Mouse (Mus musculus): Measurements from ENCODE around the gene 1810065E05Rik.

The 1810065E05Rik gene

DNA sequence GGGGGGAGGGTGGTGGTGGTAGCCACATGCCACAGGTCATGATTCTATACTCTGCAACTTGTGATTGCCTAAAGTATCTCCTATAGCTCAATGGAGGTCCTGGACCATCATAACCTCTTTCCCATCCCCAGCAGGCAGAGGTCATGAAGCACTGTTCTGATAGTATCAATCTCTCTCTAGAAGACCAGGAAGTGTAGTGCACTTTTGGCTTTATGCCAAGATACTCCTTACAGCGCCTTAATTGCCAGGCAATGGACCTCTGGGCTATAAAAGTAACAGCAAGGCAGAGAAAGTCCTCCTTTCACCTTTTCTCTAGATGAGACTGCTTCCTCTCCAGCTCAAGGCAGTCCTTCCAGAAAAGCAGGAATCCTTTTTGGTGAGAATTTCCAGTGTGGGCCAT lies at the start of gene 1810065E05Rik:
Gene 1810065E05Rik (plus strand): TSS at position 297 of the 400 bp plus-strand sequence.
- no peak for DNase-seq (ENCODE audit: low read depth, low spot score)

DNA sequence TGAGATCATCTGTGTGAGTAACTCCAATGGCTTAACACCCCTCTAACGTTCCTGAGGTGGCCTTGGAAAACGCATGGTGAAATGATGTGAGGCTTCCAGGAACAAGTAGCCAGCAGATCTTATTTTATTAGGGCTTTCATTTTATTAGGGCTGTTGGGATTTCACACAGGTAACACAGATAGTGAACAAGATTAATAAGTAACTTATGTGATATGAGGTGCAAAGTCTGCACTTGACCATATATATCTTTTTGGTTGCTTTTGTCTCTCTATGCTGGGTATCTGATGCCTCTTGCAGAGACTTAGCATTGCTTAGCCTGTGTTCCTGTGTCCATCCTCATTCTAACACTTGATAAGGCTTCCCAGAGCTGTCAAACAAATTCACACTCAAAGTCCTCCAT lies 43.6 kb upstream of the 1810065E05Rik start:
- DNase-seq (ENCODE audit: low read depth, low spot score), result no peak

DNA sequence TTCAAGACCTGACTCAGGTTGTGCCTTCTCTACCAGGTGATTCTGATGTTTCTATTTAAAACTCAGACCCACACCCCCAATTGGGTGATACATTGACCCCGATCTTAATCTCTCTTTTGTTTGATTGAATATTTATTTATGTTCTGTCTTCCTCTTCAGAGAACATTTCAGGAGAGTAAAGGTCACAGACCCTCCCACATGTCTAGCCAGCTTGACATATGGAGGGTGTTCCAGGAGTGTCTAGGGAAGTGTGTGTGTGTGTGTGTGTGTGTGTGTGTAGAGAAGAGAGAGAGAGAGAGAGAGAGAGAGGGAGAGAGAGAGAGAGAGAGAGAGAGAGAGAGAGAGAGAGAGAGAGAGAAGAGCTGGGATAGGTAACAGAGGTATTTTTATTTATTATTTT lies 43.2 kb upstream of the 1810065E05Rik start:
- DNase-seq (ENCODE audit: low read depth, low spot score), result no peak

DNA sequence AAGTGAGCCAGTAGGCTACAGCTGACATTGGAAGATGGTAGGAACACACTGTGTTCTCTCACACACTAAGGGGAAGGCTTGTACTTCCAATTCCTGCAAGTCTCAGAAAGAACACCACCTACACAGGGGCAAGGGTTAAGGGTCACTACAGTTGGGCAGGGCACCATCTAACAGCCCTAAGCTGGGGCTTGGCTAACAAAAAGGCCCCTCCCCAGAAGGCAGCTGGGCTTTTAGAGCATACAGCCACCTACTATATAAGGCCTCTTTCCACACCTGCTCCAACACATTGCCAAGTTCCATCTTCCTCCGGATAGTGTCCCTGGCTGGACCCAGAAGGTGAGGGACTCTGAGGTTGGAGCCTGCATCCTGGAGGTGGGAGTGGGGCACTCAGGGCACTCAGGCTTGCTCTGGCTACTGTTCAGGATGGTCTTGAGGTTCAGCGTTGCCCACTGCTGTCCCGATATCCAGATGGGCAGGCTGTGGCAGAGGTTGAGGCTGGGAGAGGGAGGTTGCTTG lies 42.1 kb upstream of the 1810065E05Rik start, which contains the start of gene Lypd8:
Gene Lypd8 (plus strand): TSS at position 281 of the 516 bp plus-strand sequence.
- no peak for DNase-seq (ENCODE audit: low read depth, low spot score)

DNA sequence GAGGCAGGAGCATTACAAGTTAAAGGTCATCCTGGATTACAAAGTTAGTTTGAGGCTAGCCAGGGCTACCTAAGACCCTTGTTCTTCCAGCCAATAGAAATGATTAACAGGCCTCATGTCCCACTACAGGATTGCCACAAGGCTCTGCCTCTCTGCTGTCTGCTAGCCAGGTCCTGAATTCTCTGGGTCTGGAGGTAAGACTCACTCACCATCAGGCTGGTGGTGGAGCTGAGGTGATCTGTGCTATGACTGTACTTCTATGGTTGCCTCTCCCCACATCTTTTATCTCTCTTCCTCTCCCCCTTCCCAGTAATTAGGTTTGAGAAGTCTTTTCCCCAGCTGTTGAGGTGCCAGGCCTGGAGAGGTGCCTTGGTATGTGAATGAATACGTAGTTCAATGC lies 41.4 kb upstream of the 1810065E05Rik start:
- DNase-seq (ENCODE audit: low read depth, low spot score), result no peak

DNA sequence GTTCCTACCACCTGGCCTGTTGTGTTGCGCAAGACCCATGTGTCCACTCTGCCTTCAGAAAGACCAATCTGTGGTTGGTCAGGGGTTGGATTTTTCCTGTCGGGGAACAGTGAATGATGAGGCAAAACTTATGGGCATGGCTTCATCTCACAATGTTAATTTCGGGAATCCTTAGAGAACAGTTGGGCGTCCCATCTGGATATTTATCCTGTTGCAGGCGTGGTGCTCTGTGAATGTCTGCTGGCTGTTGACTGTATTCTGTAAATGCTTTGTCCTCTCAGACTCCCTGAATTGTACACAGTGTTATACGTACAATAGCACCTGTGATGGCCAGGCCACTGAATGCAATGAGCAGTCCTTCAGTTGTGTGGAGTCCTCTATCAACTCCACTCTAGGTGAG lies 38.4 kb upstream of the 1810065E05Rik start:
- no peak for DNase-seq (ENCODE audit: low read depth, low spot score)

DNA sequence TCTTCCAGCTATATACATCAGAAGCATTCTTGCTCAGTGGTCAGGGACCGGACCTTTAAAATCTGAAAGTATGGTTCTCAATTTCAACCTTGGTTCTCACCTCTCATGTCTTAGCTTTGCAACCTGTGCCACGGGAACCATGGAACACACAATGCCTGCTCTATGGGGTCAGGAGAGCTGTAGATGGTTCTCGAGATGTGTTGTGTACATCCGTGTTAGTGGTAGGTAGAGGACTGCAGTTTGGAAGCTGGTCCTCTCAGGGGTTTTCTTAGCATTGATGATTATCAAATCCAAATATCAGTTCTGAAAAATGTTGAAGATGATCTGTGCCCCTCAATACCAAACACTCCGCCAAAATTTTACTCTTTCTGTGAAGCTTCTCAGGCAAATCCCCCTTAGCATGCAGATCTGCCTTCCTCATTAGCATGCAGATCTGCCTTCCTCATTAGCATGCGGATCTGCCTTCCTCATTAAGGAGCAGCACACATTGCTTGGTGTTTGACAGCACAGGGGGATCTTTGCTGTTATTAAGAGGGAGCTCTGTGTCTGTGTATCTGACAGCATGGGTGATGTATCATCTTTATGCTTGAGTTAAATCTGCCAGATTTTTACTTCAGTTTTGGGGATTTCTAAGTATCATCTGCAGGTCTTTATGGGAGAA lies 20.8 kb upstream of the 1810065E05Rik start:
- no peak for DNase-seq (ENCODE audit: low read depth, low spot score)

DNA sequence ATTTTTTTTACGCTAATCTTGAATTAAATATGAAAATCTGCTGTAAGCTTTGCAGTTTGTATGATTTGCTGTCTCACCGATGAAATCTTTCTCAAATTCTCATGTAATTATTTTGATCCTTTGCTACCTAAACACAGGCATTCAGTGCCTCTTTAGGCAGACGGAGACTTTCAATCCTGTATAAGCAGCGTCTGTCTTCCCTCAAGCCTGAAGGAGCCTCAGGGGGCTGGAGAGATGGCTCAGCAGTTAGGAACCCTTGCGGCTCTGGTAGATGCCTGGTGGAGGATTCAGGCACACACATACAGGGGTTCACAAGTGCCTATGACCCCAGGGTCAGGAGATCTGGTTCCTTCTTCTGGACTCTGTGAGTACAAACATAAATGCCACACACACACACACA lies 20.3 kb upstream of the 1810065E05Rik start:
- no peak for DNase-seq (ENCODE audit: low read depth, low spot score)

DNA sequence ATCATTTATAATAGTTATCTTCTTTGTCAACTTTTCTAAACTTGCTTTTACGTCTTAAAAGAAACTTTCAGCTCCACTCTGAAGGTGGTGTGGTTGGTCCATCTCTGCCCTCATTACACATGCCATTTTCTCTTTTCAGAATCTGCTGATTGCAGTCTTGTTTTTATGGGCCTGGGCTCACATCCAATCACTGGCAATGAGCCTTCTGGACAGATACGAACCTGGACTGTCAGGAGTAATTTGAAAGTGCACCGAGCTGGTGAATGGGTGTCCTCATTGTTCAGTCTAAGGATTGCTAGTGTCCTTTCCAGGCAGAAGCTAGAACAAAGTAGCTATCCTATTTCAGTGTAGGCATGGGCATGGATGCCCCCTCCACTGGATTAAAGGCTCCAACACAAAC lies 12.8 kb upstream of the 1810065E05Rik start:
- no peak for DNase-seq (ENCODE audit: low read depth, low spot score)

DNA sequence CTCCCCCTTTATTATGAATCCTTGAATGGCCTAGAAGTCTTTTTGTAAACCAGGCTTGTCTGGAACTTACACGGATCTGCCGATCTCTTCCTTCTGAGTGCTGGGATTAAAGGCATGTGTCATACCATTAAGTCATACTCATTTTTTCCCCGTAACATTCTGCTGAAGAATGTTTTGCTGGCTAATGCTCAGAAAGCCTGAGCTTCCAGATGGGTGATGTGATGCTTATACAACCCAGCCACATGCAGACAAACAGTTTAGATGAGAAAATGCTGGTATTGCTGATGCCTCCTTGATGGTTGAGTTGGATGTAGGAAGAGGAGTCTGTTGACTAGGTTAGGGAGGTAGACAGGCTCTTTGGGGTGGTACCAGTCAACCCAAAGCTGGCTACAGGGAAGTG lies 2.6 kb upstream of the 1810065E05Rik start:
- DNase-seq (ENCODE audit: low read depth, low spot score), result no peak

DNA sequence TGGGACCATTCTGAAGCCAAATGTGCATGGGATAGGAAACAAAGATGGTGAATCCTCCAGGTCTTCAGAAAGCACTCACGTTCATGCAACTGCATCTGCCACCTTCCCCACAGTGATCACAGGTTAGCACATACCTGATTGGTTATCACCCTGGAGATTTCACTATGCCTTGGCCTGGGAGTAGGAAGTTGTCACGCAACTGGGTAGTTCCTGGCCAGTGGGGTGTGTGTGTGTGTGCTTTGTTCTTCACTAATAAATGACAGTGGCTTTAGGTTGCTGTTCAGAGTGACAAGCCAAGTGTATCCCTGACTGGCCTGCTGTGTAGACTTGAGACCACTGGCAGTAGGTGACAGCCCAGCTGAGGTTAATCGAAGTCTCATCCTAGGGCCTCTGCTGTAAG lies 11.3 kb downstream of the 1810065E05Rik start, which contains the start of gene Gm12253:
Gene Gm12253 (plus strand): TSS at position 301 of the 400 bp plus-strand sequence.
- DNase-seq (ENCODE audit: low read depth, low spot score), result no peak

DNA sequence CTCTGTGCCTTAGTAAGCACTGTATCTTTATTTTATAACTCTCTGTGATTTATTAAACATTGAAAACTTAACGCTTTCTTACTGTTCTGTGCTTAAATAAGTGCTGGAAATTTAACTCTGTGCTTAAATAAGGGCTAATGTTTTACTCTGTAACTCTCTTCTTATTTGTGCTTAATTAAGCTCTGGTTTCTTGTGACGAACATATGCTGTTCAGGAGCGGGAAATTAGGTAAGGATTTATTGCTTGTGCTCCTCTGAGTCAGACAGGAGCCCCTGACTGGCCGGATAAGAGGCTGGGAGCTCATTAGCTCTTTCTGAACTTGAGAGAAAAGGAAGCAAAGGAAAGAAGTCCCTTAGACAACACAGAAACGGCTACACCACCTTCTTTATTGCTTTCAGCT lies 17.0 kb downstream of the 1810065E05Rik start:
- no peak for DNase-seq (ENCODE audit: low read depth, low spot score)

DNA sequence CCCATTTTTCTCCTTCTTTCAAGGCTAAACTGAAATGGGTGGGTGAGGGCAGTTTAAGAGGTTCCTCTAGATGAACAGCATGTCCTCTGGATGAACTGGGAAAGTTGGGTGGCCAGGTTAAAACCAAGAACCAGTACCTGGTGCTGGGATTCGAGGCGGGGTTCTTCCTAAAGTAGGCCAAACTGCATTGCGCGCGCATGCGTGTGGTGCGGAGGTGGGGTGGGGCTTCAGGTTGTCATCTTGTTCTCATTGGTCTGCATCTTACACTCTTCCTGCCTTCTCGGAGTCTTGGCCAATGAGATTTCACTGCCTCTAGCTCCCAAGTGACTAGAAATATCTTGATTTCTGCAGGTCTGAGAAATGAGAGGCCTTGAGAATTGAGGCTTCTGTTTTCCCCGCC lies 31.8 kb downstream of the 1810065E05Rik start, which contains the start of gene Lypd9:
Gene Lypd9 (minus strand): TSS at position 165 of the 400 bp plus-strand sequence.
- DNase-seq (ENCODE audit: low read depth, low spot score), result no peak

DNA sequence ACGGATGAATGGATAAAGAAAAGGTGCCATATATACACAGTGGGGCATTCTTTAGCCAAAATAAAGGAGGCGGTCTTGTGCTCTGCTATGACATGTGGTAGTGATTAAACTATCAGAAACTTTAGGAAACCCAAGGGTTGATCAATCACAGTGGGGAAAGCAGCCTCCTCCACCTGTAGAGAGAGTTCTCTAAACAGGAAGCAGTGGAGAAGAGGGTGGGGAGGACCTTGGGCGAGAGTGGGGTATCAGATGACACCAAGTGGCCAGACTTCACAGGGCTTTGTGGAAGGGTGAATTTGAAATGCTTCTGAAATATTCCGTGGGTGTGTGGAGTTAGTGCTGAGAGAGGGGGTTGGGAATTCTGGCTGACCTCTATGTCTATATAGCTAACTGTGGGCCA lies 32.7 kb downstream of the 1810065E05Rik start:
- no peak for DNase-seq (ENCODE audit: low read depth, low spot score)

DNA sequence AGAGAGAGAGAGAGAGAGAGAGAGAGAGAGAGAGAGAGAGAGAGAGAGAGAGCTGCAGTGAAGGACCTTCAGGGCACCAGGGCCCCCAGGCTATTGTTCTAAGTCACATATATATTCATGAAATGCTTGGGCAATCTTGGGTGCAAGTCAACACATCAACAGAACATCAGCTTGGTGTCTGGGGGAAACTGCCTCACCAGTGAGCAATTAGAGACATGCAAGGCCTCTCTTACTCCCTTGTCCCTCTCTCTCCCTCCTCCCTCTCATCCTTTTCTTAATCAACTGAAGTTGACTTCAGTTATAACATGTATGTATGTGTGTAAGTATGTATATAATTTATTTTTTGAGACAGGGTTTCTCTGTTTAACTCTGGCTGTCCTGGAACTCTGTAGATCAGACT lies 41.3 kb downstream of the 1810065E05Rik start, which contains the start of gene Olfr30:
Gene Olfr30 (minus strand): TSS at position 101 of the 400 bp plus-strand sequence.
- DNase-seq (ENCODE audit: low read depth, low spot score), result no peak

All from ZHBTc4 (cell line).